Mouse (Mus musculus) megakaryocyte, embryonic 14.5 days (primary cell): ENCODE data around the gene Grm7.

Experiments
- FLI1 ChIP-seq: IDR thresholded peaks from 2 replicates; pipeline ENCODE4 v1.6.1; 2012; ENCODE audit warnings: low read length, inconsistent platforms, mixed read lengths
- GATA1 ChIP-seq: IDR thresholded peaks from 3 replicates; pipeline ENCODE4 v1.6.1; 2012; ENCODE audit warnings: mixed read lengths, low read length, inconsistent platforms, borderline replicate concordance

GRCm38 (mm10) chr6:111521229-111521628, 875.8 kb downstream of the Grm7 start:
- TF ChIP-seq FLI1 (no peak), GATA1 (no peak)
